Mouse (Mus musculus): ENCODE results near the gene Phf24.

- TF ChIP-seq CTCF (IDR thresholded peaks at IDR 0.05; ENCODE audit: insufficient read depth, low read length), result no peak
- no peak for TF ChIP-seq POLR2A (IDR thresholded peaks at IDR 0.05; ENCODE audit: borderline replicate concordance, extremely low read depth, low read depth, low read length)
Measured at GRCm38 (mm10) chr4:42957979-42958378, 41.5 kb downstream of the Phf24 start.

Data from lung, adult 2 months (tissue).